Mouse (Mus musculus) stomach, postnatal 0 days (tissue): Measurements from ENCODE around the gene Nkain4.

Experiments used
- CTCF ChIP-seq: IDR thresholded peaks from 2 replicates; pipeline ENCODE4 v1.5.1; 2016; ENCODE audit warnings: antibody characterized with exemption, low read depth, mild to moderate bottlenecking, moderate library complexity
- EP300 ChIP-seq: optimal IDR thresholded peaks from 2 replicates; pipeline ENCODE3; 2016; ENCODE audit warnings: antibody characterized with exemption

DNA sequence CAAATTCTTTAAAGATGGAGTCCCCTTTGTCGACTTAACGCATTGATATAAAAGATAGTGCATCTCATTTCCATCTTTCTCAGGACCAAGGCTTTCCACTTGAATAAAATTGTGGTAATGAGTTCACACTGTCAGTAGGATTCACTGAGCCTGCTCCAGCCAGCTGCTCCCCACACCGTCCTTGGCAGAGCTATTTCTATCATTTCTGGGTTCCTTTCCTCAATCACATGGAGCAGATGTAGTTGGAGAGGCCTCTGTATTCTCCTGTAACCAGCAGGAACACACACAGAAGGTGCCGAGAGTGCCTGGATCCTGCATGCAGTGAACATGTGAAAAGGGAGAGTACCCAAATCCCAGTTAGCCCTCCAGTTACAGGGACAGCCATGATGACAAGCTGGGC, 35.8 kb upstream of the Nkain4 start:
- TF ChIP-seq CTCF (no peak), EP300 (no peak)
